Mouse (Mus musculus) left cerebral cortex, postnatal 4 days (tissue): ENCODE data around the gene Por. TPM values are rescaled to one million over a fixed set of nuclear protein-coding genes. Genes with fewer than 3 reads are reported as not detected.

Experiments used
- DNase-seq: peaks from one replicate; pipeline ENCODE4 v3.0.0-alpha.2; 2022
- intact Hi-C: fragments of 180-260 bp; cut with DNase I; formaldehyde crosslinking; loops from one replicate; pipeline ENCODE4 v1.15.1; 2025
- total RNA-seq, 2 experiments: library from RNA; stranded (reverse); gene quantifications; 2 replicates each; pipeline ENCODE4 v1.2.3; 2021

Gene Por
- 10 to 100 TPM; 77.3 to 80.5 TPM for total RNA-seq

- intact Hi-C loops, result no loop called here
- no peak for DNase-seq
Observed at GRCm38 (mm10) chr5:135669741-135670275, at the start of gene Por. Gene Por (plus strand): TSS chr5:135670033.

- intact Hi-C loops, result no loop called here
- no peak for DNase-seq
Observed at GRCm38 (mm10) chr5:135620526-135620925, 49.3 kb upstream of the Por start.

- intact Hi-C loops, result no loop called here
- no peak for DNase-seq
Observed at GRCm38 (mm10) chr5:135621725-135622124, 48.1 kb upstream of the Por start.

DNA sequence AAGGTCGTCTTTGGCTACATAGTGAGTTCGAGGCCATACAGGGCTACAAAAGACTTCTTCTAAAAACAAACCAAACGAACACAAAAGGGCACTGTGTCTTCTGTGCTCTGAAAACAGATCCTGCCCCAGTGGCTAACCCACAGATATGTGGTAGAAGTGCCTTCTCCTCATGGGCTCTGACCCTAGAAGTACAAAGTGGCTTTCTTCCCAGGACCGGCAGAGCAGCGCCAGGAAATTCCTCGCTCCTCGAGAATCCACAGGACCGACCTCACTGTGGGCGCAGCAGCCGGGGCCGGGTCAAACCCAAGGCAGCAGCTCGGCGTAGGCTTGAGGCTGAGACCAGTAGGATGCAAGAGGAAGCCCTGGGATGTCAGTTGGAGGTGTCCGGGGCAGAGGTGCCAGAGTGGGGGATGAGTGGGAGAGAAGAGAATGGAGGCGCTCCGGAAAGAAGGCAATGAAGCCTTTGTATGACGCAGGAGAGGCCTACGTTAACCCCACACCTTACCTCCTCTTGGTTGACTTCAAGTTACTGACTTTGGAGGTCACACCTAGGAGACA, 46.7 kb upstream of the Por start:
- DNase-seq, result no peak
- intact Hi-C loops, result no loop called here

GRCm38 (mm10) chr5:135628916-135629315, 40.9 kb upstream of the Por start:
- no peak for DNase-seq
- intact Hi-C loops, result no loop called here

GRCm38 (mm10) chr5:135629401-135629800, 40.4 kb upstream of the Por start:
- DNase-seq, result no peak
- intact Hi-C loops, result no loop called here

DNA sequence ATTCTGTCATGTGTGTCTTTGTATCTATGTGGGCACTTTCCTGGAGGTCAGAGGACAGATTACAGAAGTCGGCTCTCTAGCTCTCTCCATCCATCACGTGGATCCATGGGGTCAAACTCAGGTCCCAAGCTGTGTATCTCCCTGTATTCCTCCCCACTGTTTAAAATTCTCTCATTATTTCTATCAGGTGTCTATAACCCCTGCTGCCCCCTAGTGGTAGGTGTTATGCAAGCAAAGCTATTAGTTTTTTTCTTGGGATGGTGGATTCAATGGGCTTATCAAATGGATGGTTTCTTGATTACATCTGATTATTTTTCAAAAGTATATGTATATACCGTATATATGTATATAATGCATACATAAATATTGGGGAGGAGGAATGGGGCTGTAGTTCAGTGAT, 39.2 kb upstream of the Por start:
- intact Hi-C loops, result no loop called here
- DNase-seq, result peak; percentile 67

DNA sequence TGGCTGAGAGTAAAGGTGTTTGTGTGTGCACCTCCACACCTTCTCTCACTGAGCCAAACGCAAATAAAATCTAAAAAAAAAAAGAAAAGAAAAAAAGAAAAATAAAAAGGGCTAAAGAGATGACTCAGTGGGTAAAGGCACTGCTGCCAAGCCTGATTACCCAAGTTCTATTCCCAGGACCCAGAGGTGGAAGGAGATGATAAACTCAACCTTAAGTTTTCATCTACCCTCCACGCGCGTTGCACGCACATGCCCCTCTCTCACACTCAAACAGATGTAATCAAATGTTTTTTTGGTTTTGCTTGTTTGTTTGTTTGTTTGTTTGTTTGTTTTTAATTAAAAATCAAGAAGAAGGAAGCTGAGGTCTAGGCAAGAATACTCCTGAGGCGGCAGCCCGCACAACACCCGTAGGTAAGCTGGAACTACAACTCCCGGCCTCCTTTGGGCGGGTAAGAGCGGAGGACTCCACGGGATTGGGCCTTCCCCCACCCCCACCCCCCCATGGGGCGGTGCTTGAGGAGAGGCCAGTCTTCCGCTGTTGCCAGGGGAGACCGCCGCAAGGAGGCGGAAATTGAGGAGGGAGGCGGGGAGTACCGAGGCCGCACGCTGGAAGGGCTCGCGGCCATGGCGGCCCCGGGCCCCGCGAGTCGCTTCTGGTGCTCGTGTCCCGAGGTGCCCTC, 37.6 kb upstream of the Por start, which contains the start of gene Rhbdd2:
Gene Rhbdd2 (plus strand): TSS at position 502 of the 680 bp plus-strand sequence.
- DNase-seq, result peak; percentile 100
- intact Hi-C loops, result no loop called here

DNA sequence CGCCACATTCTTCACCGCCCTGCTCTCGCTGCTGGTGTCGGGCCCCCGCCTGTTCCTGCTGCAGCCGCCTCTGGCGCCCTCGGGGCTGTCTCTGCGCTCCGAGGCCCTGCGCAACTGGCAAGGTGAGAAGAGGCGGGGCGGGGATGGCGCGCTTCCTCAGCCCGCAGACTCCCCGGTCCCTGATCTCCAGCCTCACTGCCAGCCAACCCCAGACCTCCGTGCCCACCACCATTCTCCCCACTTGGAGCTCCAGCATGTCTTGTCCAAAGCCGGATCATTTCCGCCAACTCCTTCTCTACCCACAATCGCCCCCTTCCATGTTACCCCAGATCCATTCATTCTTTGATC, 37.1 kb upstream of the Por start:
- no peak for DNase-seq
- intact Hi-C loops, result no loop called here

GRCm38 (mm10) chr5:135639760-135640458, 29.9 kb upstream of the Por start:
- intact Hi-C loops, result no loop called here
- no peak for DNase-seq

- no peak for DNase-seq
- intact Hi-C loops, result no loop called here
Observed at GRCm38 (mm10) chr5:135640459-135640789, 29.4 kb upstream of the Por start.

DNA sequence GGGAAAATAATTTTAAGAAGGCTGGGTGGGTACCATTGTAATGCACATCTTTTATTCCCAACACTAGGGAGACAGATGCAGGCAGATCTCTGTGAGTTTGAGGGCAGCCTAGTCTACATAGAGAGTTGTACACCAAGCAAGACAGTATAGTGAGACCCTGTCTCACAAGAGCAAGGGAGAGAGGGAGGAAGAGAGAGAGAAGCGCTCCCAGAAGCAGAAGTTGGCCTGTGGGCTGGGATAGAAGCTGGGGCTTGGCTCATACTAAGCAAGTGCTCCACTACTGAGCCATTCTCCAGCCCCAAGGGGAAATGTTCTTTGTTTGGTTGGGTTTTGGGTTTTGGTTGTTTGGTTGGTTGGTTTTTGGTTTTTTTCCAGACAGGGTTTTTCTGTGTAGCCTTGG, 28.8 kb upstream of the Por start:
- intact Hi-C loops, result no loop called here
- DNase-seq, result no peak

DNA sequence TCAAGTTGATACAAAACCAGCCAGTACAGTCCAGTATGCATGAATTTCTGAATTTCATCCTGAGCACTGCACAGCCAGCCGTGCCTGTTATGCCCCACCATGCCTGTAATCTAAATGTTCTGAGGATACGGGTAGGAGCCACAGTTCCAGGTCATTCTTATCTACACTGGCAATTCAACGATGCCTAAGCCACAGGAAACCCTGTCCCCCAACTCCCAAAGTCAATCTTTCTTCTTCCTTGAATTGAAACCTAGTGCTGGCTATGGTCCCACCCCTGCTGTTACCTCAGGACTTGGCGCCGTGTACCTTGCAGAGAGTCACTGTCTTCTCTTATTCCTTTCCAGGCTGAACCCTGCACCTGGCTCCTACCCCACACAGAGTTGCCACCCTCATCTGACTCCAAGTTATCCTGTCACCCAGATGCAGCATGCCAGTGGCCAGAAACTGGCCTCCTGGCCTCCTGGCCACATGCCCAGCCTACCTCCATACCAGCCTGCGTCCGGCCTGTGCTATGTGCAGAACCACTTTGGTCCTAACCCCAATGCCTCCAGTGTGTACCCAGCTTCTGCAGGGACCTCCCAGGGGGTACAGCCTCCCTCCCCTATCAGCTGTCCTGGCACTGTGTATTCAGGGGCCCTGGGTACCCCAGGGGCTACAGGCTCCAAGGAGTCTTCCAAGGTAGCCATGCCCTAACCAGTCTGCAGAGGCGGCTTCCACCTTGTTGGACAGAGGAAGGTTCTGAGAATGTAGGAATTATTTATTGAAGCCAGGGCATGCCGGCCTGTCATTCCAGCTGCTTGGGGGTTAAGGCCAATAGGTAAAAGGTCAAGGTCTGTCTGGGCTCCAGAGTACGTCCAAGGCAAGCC, 26.9 kb upstream of the Por start:
- intact Hi-C loops, result no loop called here
- peak; percentile 23 for DNase-seq

GRCm38 (mm10) chr5:135643552-135643842, 26.3 kb upstream of the Por start:
- intact Hi-C loops, result no loop called here
- no peak for DNase-seq

DNA sequence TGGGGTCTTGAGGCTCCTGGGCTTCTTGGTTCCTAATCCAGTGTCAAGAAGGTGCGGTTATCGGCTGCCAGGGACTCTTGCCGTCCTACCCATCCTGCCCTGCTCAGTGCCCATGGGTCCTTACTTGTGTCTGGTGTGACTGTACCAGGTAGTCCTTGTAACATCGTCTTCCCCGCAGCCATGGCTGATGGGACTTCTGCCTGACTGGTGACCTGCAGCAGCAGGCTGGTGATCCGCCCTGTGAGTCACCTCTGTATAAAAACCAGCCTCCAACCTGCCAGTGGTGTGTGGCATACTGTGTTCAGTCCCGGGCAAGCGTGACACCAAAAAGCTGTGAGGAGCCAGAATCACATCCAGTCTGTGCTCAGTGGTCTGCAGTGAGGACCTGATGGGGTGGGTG, 26.0 kb upstream of the Por start:
- intact Hi-C loops, result no loop called here
- no peak for DNase-seq

DNA sequence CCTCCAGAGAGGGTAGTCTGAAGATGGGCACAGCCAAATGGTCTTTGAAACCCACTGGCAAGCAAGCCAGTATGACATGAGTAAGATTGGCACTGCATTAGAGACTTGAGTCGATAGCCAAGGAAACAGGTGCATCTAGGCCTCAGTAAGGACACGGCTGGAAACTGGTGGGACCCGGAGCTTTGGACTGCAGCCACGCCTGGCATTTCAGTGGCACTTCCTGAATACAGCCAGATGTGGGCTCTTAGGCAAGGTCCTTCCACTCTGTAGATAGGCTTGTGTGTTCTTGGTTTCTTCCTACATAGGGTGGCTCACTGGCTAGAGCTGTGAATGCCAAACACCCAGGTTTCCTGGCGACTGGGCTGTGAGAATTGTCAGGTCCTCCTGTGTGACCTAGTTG, 24.5 kb upstream of the Por start:
- intact Hi-C loops, result no loop called here
- no peak for DNase-seq

DNA sequence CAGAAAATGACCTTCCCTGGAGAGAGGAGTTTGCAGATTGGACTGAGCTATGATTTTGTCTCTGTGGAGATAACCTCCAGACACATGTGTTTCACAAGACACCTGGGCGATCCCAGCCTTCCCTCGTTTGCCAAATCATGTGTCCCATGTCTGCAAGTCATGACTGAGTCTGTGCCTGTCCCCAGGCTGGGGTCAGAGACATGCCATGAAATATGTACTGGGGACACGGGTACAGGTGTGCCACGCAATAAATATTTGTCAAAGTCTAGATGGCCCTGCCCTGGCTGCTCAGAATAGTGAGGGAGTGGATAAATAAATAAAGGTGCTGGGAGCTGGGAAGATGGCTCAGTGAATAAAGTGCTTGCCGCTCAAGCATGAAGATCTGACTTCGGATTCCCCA, 23.8 kb upstream of the Por start:
- no peak for DNase-seq

GRCm38 (mm10) chr5:135648461-135649308, 21.1 kb upstream of the Por start:
- no peak for DNase-seq
- intact Hi-C loops, result no loop called here

More for the DNA sequence above, 23.8 kb upstream of the Por start:
- intact Hi-C loops, result no loop called here

- intact Hi-C loops, result no loop called here
- DNase-seq, result no peak
Observed at GRCm38 (mm10) chr5:135649309-135649633, 20.6 kb upstream of the Por start.

GRCm38 (mm10) chr5:135651536-135651935, 18.3 kb upstream of the Por start:
- intact Hi-C loops, result no loop called here
- DNase-seq, result no peak

DNA sequence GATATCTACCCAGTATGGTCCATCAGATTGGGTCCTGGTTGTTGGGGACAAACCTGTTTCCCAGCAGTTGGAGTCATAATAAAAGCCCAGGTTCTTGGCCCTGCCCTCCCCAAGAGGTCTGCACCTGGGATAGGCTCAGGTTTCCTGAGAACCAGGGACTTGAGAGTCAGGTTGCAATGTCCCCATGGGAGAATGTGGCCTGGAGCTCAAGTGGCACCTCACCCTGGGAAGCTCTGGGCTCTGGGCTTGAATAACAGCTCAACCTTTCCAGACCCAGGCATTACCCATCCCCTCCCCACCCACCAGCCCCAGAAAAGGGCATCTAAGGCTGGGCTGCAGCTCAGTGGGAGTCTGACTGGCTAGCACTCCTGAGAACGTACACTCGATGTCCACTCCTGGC, 16.6 kb upstream of the Por start:
- DNase-seq, result no peak
- intact Hi-C loops, result no loop called here
